Mouse (Mus musculus) MEL (cell line): ENCODE measurements around the gene Arhgap1. TPM values are rescaled to one million over a fixed set of nuclear protein-coding genes. Genes with fewer than 3 reads are reported as not detected.

Experiments
- DNase-seq: peaks from one replicate; pipeline ENCODE4 v3.0.0; 2011; ENCODE audit warnings: low read depth, low spot score
- H3K27ac ChIP-seq: 2 replicates; pipeline ENCODE4 v1.5.1; 2012; ENCODE audit warnings: low read depth, mild to moderate bottlenecking, control low read depth, low read length, moderate library complexity; ENCODE audit not compliant: control insufficient read depth
- H3K27me3 ChIP-seq, 2 experiments: fragments of 150-350 bp in 1 of 2; sonication (generic) in 1 of 2; 2 replicates each; pipeline ENCODE4 v1.6.1; 2012; ENCODE audit warnings: low read length in 2 of 2, mild to moderate bottlenecking in 2 of 2, improper control_type of control experiment in 1 of 2, moderate library complexity in 1 of 2; ENCODE audit not compliant: insufficient read depth in 2 of 2, control insufficient read depth in 1 of 2
- H3K36me3 ChIP-seq, 2 experiments: 2 replicates each; pipeline ENCODE4 v1.6.1; 2012 to 2014; ENCODE audit warnings: low read length in 2 of 2, improper control_type of control experiment in 1 of 2, inconsistent platforms in 1 of 2, mild to moderate bottlenecking in 1 of 2; ENCODE audit not compliant: insufficient read depth in 2 of 2, control insufficient read depth in 1 of 2
- H3K4me1 ChIP-seq, 2 experiments: fragments of 150-350 bp in 1 of 2; sonication (generic) in 1 of 2; 2 replicates each; pipeline ENCODE4 v1.6.1; 2012; ENCODE audit warnings: low read length in 2 of 2, improper control_type of control experiment in 1 of 2, mild to moderate bottlenecking in 1 of 2; ENCODE audit not compliant: insufficient read depth in 2 of 2, control insufficient read depth in 1 of 2
- H3K4me3 ChIP-seq, 2 experiments: fragments of 150-350 bp in 1 of 2; sonication (generic) in 1 of 2; 2 replicates each; pipeline ENCODE4 v1.5.1; 2012; ENCODE audit warnings: low read depth in 2 of 2, low read length in 2 of 2, mild to moderate bottlenecking in 2 of 2, moderate library complexity in 2 of 2, control low read depth in 1 of 2, improper control_type of control experiment in 1 of 2; ENCODE audit not compliant: control insufficient read depth in 1 of 2, insufficient read depth in 1 of 2
- H3K79me2 ChIP-seq: 2 replicates; pipeline ENCODE4 v1.6.1; 2012; ENCODE audit warnings: mild to moderate bottlenecking, low read length, moderate library complexity; ENCODE audit not compliant: control insufficient read depth, poor library complexity, insufficient read depth
- H3K9ac ChIP-seq: 2 replicates; pipeline ENCODE4 v1.6.1; 2012; ENCODE audit warnings: low read depth, mild to moderate bottlenecking, control low read depth, low read length, moderate library complexity; ENCODE audit not compliant: control insufficient read depth, poor library complexity, severe bottlenecking
- H3K9me3 ChIP-seq: fragments of 150-350 bp; sonication (generic); replicated peaks from 2 replicates; pipeline ENCODE4 v1.6.1; 2012; ENCODE audit warnings: mild to moderate bottlenecking, low read length, improper control_type of control experiment, moderate library complexity; ENCODE audit not compliant: insufficient read depth
- BHLHE40 ChIP-seq: IDR thresholded peaks from 2 replicates; pipeline ENCODE4 v1.6.1; 2012; ENCODE audit warnings: low read depth, mild to moderate bottlenecking, inconsistent platforms, low read length, improper control_type of control experiment, borderline replicate concordance
- CHD2 ChIP-seq: IDR thresholded peaks from 2 replicates; pipeline ENCODE4 v1.6.1; 2011; ENCODE audit warnings: low read length, improper control_type of control experiment
- E2F4 ChIP-seq: IDR thresholded peaks from 2 replicates; pipeline ENCODE4 v1.6.1; 2011; ENCODE audit warnings: low read depth, low read length, improper control_type of control experiment, borderline replicate concordance
- ETS1 ChIP-seq: IDR thresholded peaks from 2 replicates; pipeline ENCODE4 v1.6.1; 2012; ENCODE audit warnings: low read depth, mild to moderate bottlenecking, inconsistent platforms, low read length, improper control_type of control experiment, moderate library complexity
- GABPA ChIP-seq: IDR thresholded peaks from 2 replicates; pipeline ENCODE4 v1.6.1; 2012; ENCODE audit warnings: low read depth, mild to moderate bottlenecking, inconsistent platforms, low read length, improper control_type of control experiment, moderate library complexity
- GATA1 ChIP-seq: IDR thresholded peaks from 2 replicates; pipeline ENCODE4 v1.6.1; 2011; ENCODE audit warnings: low read depth, low read length, improper control_type of control experiment
- MAZ ChIP-seq: IDR thresholded peaks from 2 replicates; pipeline ENCODE4 v1.6.1; 2012; ENCODE audit warnings: low read depth, mild to moderate bottlenecking, inconsistent platforms, low read length, improper control_type of control experiment
- MEF2A ChIP-seq: IDR thresholded peaks from 2 replicates; pipeline ENCODE4 v1.6.1; 2014; ENCODE audit warnings: low read depth, mild to moderate bottlenecking, inconsistent platforms, low read length, improper control_type of control experiment; ENCODE audit not compliant: poor library complexity, insufficient replicate concordance, severe bottlenecking; ENCODE audit errors: extremely low read depth
- MYC ChIP-seq: IDR thresholded peaks from 2 replicates; pipeline ENCODE4 v1.6.1; 2011; ENCODE audit warnings: low read depth, mild to moderate bottlenecking, low read length, improper control_type of control experiment, moderate library complexity
- NELFE ChIP-seq: IDR thresholded peaks from 2 replicates; pipeline ENCODE4 v1.6.1; 2011; ENCODE audit warnings: low read depth, low read length, improper control_type of control experiment
- POLR2A ChIP-seq, 2 experiments: IDR thresholded peaks; 2 replicates each; pipeline ENCODE4 v1.6.1; 2011 to 2012; ENCODE audit warnings: low read length in 2 of 2, mild to moderate bottlenecking in 2 of 2, control low read depth in 1 of 2, improper control_type of control experiment in 1 of 2, low read depth in 1 of 2, moderate library complexity in 1 of 2; ENCODE audit not compliant: control insufficient read depth in 1 of 2, insufficient read depth in 1 of 2, poor library complexity in 1 of 2
- POLR2AphosphoS5 ChIP-seq: IDR thresholded peaks from 2 replicates; pipeline ENCODE4 v1.6.1; 2012; ENCODE audit warnings: low read depth, borderline replicate concordance, mild to moderate bottlenecking, inconsistent platforms, low read length, moderate library complexity, mixed read lengths
- RAD21 ChIP-seq: IDR thresholded peaks from 2 replicates; pipeline ENCODE4 v1.6.1; 2011; ENCODE audit warnings: mild to moderate bottlenecking, low read depth, low read length, improper control_type of control experiment
- TAL1 ChIP-seq: IDR thresholded peaks from 2 replicates; pipeline ENCODE4 v1.6.1; 2012; ENCODE audit warnings: mild to moderate bottlenecking, inconsistent platforms, low read length, moderate library complexity, mixed read lengths
- TBP ChIP-seq: IDR thresholded peaks from 2 replicates; pipeline ENCODE4 v1.8.0; 2011; ENCODE audit warnings: low read depth, low read length, improper control_type of control experiment
- TCF12 ChIP-seq: IDR thresholded peaks from 2 replicates; pipeline ENCODE4 v1.6.1; 2014; ENCODE audit warnings: low read depth, mild to moderate bottlenecking, inconsistent platforms, low read length, improper control_type of control experiment, moderate library complexity
- USF1 ChIP-seq: IDR thresholded peaks from 2 replicates; pipeline ENCODE4 v1.6.1; 2014; ENCODE audit warnings: low read depth, mild to moderate bottlenecking, inconsistent platforms, low read length, improper control_type of control experiment, moderate library complexity
- USF2 ChIP-seq, 2 experiments: IDR thresholded peaks; 2 replicates each; pipeline ENCODE4 v1.6.1; 2011 to 2012; ENCODE audit warnings: improper control_type of control experiment in 2 of 2, low read length in 2 of 2, borderline replicate concordance in 1 of 2, inconsistent platforms in 1 of 2, low read depth in 1 of 2, mild to moderate bottlenecking in 1 of 2; ENCODE audit not compliant: insufficient read depth in 1 of 2
- ZKSCAN1 ChIP-seq: IDR thresholded peaks from 2 replicates; pipeline ENCODE4 v1.6.1; 2012; ENCODE audit warnings: low read depth, mild to moderate bottlenecking, inconsistent platforms, low read length, improper control_type of control experiment, moderate library complexity
- ZMIZ1 ChIP-seq: IDR thresholded peaks from 2 replicates; pipeline ENCODE4 v1.6.1; 2012; ENCODE audit warnings: low read depth, mild to moderate bottlenecking, inconsistent platforms, low read length, improper control_type of control experiment, moderate library complexity
- polyA plus RNA-seq, 2 experiments: library from polyadenylated mRNA; stranded (reverse) in 1 of 2; unstranded in 1 of 2; fragments of >175 nt in 1 of 2; fragments of >200 nt in 1 of 2; gene quantifications; 2 replicates each; pipeline versions ENCODE4 v1.2.1 to v1.2.4; 2012; ENCODE audit warnings: low replicate concordance in 2 of 2, low read depth in 1 of 2; ENCODE audit not compliant: insufficient read length in 2 of 2, insufficient read depth in 1 of 2, missing spikeins in 1 of 2
- total RNA-seq: library from RNA; depleted of rRNA; stranded (reverse); fragments of 300-350 nt; gene quantifications from 2 replicates; pipeline ENCODE4 v1.2.3, GENCODE M21; 2012

The Arhgap1 gene
- total and polyA plus RNA-seq, 3 experiments = 23.5 to 40.1 TPM; not detected in 1

DNA sequence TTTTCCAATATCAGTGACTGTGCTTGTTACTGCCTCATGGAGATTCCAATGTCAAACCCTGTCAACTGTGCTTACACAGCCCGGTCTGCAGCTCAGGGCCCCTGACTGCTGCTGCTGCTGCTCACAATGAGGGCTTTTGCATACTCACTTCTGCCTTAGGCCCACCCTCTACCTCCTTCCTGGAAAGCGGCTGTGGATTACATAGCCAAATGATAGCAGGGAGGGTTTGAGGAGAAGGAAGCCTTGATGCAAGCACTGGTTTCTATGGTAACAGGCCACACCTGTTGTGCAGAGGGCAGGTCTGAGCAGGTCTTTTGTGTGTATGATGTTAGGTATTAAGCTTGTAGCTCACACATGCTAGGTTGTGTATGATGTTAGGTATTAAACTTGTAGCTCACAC is 18.1 kb downstream of the Arhgap1 start:
- Histone ChIP-seq H3K4me3 (no peak overlapping the region), H3K9me3 (no peaks in the 10 kb centered on the region), H3K4me1 (peaks cover 0 to 2% of the 10 kb centered on the region in 2 experiments; a peak in 1 of 4 replicates), H3K36me3 (peaks cover 0 to 4% of the 10 kb centered on the region in 2 experiments; a peak in 1 of 4 replicates), H3K27ac (no peak overlapping the region), H3K27me3 (no peaks in the 10 kb centered on the region), H3K9ac (no peak overlapping the region), H3K79me2 (no peaks in the 10 kb centered on the region)
- no peak for DNase-seq
- no peak for TF ChIP-seq NELFE
- TF ChIP-seq MEF2A = no peak
- no peak for TF ChIP-seq USF2 (IDR thresholded peaks at IDR 0.05; ENCODE audit: borderline replicate concordance in 1 of 2, insufficient read depth in 1 of 2, low read depth in 1 of 2, low read length in 2 of 2)
- no peak for TF ChIP-seq ZKSCAN1
- no peak for TF ChIP-seq POLR2A (IDR thresholded peaks at IDR 0.05; ENCODE audit: control insufficient read depth in 1 of 2, insufficient read depth in 1 of 2, low read depth in 1 of 2, low read length in 2 of 2, poor library complexity in 1 of 2)
- TF ChIP-seq TBP = no peak
- no peak for TF ChIP-seq POLR2AphosphoS5
- no peak for TF ChIP-seq BHLHE40
- no peak for TF ChIP-seq RAD21
- TF ChIP-seq MAZ = no peak
- TF ChIP-seq E2F4 = no peak
- no peak for TF ChIP-seq GABPA
- no peak for TF ChIP-seq MYC
- no peak for TF ChIP-seq CHD2
- no peak for TF ChIP-seq GATA1
- TF ChIP-seq TAL1 = no peak
- no peak for TF ChIP-seq USF1
- no peak for TF ChIP-seq ZMIZ1

DNA sequence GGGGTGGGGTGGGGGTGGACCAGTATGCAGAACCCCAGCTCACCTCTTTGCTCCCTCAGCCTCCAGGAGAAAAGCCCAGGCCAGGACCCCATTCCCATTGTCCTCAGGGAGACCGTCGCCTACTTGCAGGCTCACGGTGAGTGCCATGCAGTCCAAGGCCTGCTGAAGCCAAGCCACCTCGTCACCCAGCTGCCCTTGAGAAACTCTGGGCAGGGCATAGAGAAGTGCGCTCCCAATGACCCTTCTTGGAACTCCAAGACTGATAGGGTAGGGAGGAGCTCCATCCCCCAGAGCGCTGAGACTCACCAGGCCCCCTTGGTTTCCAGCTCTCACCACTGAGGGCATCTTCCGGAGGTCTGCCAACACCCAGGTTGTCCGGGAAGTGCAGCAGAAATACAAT is 19.7 kb downstream of the Arhgap1 start:
- Histone ChIP-seq H3K36me3 (peaks cover 0 to 2% of the 10 kb centered on the region in 2 experiments; a peak in 1 of 4 replicates), H3K27ac (no peak overlapping the region), H3K4me3 (no peak overlapping the region)
- TF ChIP-seq ETS1 = no peak
- no peak for TF ChIP-seq TCF12
- no peak for TF ChIP-seq USF1
- TF ChIP-seq, all 39 proteins: peak for 0
- peaks cover 0 to 2% of the 10 kb centered on the region in 2 experiments; a peak in 1 of 4 replicates for H3K4me1 ChIP-seq
- DNase-seq = no peak
- H3K9ac ChIP-seq = no peak overlapping the region
- H3K79me2 ChIP-seq = no peaks in the 10 kb centered on the region
- H3K9me3 ChIP-seq = no peaks in the 10 kb centered on the region
- no peaks in the 10 kb centered on the region for H3K27me3 ChIP-seq
